Mouse (Mus musculus) ES-Bruce4 (cell line): ENCODE data around the gene Hist1h2ai. TPM values are rescaled to one million over a fixed set of nuclear protein-coding genes. Genes with fewer than 3 reads are reported as not detected.
"Not testable (repeated sequence)": the region's sequence is repeated elsewhere in the genome, so short reads cannot be mapped to it uniquely, and the experiment has no call there.

Source experiments
- H3K27ac ChIP-seq: 2 replicates; pipeline ENCODE4 v1.5.1; 2012; ENCODE audit warnings: low read length, inconsistent platforms; ENCODE audit not compliant: insufficient read depth
- H3K27me3 ChIP-seq: 2 replicates; pipeline ENCODE4 v1.6.1; 2012; ENCODE audit warnings: mild to moderate bottlenecking, low read length, inconsistent platforms; ENCODE audit not compliant: control insufficient read depth, poor library complexity, insufficient read depth, severe bottlenecking
- H3K36me3 ChIP-seq: 2 replicates; pipeline ENCODE4 v1.6.1; 2012; ENCODE audit warnings: inconsistent platforms, mild to moderate bottlenecking, low read length, moderate library complexity; ENCODE audit not compliant: control insufficient read depth, poor library complexity, insufficient read depth, severe bottlenecking
- H3K4me1 ChIP-seq: one replicate; pipeline ENCODE4 v1.8.1; 2011; ENCODE audit warnings: low read length; ENCODE audit not compliant: control insufficient read depth, insufficient read depth
- H3K4me3 ChIP-seq: 2 replicates; pipeline ENCODE4 v1.5.1; 2011; ENCODE audit warnings: low read depth, mild to moderate bottlenecking, low read length
- H3K9ac ChIP-seq: 2 replicates; pipeline ENCODE4 v1.6.1; 2012; ENCODE audit warnings: low read depth, mild to moderate bottlenecking, inconsistent platforms; ENCODE audit not compliant: poor library complexity, severe bottlenecking
- H3K9me3 ChIP-seq: replicated peaks from 2 replicates; pipeline ENCODE4 v1.6.1; 2012; ENCODE audit warnings: mild to moderate bottlenecking, low read length, inconsistent platforms; ENCODE audit not compliant: control insufficient read depth, poor library complexity, insufficient read depth, severe bottlenecking
- CTCF ChIP-seq: IDR thresholded peaks from one replicate; pipeline ENCODE4 v1.8.1; 2011; ENCODE audit warnings: low read depth, low read length
- EP300 ChIP-seq: IDR thresholded peaks from 2 replicates; pipeline ENCODE4 v1.6.1; 2011; ENCODE audit warnings: low read depth, low read length; ENCODE audit not compliant: insufficient read depth
- POLR2A ChIP-seq: IDR thresholded peaks from one replicate; pipeline ENCODE4 v1.8.1; 2011; ENCODE audit warnings: low read length; ENCODE audit not compliant: insufficient read depth
- polyA plus RNA-seq: library from polyadenylated mRNA; stranded (reverse); fragments of >200 nt; gene quantifications from 2 replicates; pipeline ENCODE4 v1.2.4, GENCODE M21; 2011; ENCODE audit warnings: low read depth; ENCODE audit not compliant: missing spikeins, insufficient read depth, insufficient read length

Hist1h2ai gene
- polyA plus RNA-seq, 1 experiment: not detected

GRCm38 (mm10) chr13:21710821-21711525 lies 5.2 kb upstream of the Hist1h2ai start:
- peak overlapping the region; percentile 78 for H3K9ac ChIP-seq
- no peaks in the 10 kb centered on the region for H3K4me1 ChIP-seq
- no peaks in the 10 kb centered on the region for H3K36me3 ChIP-seq
- H3K4me3 ChIP-seq: peak overlapping the region; percentile 90
- H3K27me3 ChIP-seq: no peaks in the 10 kb centered on the region
- H3K9me3 ChIP-seq: no peaks in the 10 kb centered on the region
- no peak overlapping the region for H3K27ac ChIP-seq
- 0 out of 2 replicates have a peak, but pooled peaks have one; percentile 12 for TF ChIP-seq EP300
- TF ChIP-seq POLR2A: no peak

- no peaks in the 10 kb centered on the region for H3K9me3 ChIP-seq
- no peak for TF ChIP-seq POLR2A
- no peak for TF ChIP-seq EP300
- TF ChIP-seq CTCF: no peak
- H3K4me3 ChIP-seq: peak overlapping the region; percentile 90; the same call in 1 of the 2 replicates
- H3K36me3 ChIP-seq: no peaks in the 10 kb centered on the region
- H3K27ac ChIP-seq: no peak overlapping the region
- H3K9ac ChIP-seq: peak overlapping the region; percentile 78
- H3K27me3 ChIP-seq: no peaks in the 10 kb centered on the region
- H3K4me1 ChIP-seq: no peaks in the 10 kb centered on the region
Measured at GRCm38 (mm10) chr13:21711698-21712097, 4.5 kb upstream of the Hist1h2ai start.

- Histone ChIP-seq H3K27ac (peak overlapping the region; percentile 82), H3K9me3 (no peaks in the 10 kb centered on the region), H3K36me3 (no peaks in the 10 kb centered on the region), H3K4me1 (no peaks in the 10 kb centered on the region), H3K9ac (peak overlapping the region; percentile 71), H3K27me3 (no peaks in the 10 kb centered on the region), H3K4me3 (peak overlapping the region; percentile 42; the same call in 1 of the 2 replicates)
- no peak for TF ChIP-seq POLR2A
- no peak for TF ChIP-seq EP300
- no peak for TF ChIP-seq CTCF
Measured at GRCm38 (mm10) chr13:21714725-21715124, 1.5 kb upstream of the Hist1h2ai start.

GRCm38 (mm10) chr13:21715131-21715863 lies 925 bp upstream of the Hist1h2ai start:
- Histone ChIP-seq H3K9ac (peak overlapping the region; percentile 71), H3K4me1 (no peaks in the 10 kb centered on the region), H3K4me3 (peak overlapping the region; percentile 44), H3K27ac (peak overlapping the region; percentile 82), H3K36me3 (no peaks in the 10 kb centered on the region), H3K27me3 (no peaks in the 10 kb centered on the region), H3K9me3 (no peaks in the 10 kb centered on the region)
- TF ChIP-seq POLR2A (peak; percentile 19), EP300 (no peak)

GRCm38 (mm10) chr13:21716540-21717391 lies 544 bp downstream of the Hist1h2ai start:
- H3K9ac ChIP-seq: peak overlapping the region; percentile 96
- H3K27ac ChIP-seq: peak overlapping the region; percentile 98
- not testable (repeated sequence) for H3K9me3 ChIP-seq, H3K27me3 ChIP-seq, H3K36me3 ChIP-seq, H3K4me1 ChIP-seq
- TF ChIP-seq POLR2A: peak; percentile 54
- peak overlapping the region; percentile 87 for H3K4me3 ChIP-seq
